Mouse (Mus musculus): ENCODE measurements around the gene Ccnt1. TPM values are rescaled to one million over a fixed set of nuclear protein-coding genes. Genes with fewer than 3 reads are reported as not detected.

The Ccnt1 gene
- total and polyA plus RNA-seq, 3 experiments: 19.5 to 63.2 (median 44.0) TPM

DNA sequence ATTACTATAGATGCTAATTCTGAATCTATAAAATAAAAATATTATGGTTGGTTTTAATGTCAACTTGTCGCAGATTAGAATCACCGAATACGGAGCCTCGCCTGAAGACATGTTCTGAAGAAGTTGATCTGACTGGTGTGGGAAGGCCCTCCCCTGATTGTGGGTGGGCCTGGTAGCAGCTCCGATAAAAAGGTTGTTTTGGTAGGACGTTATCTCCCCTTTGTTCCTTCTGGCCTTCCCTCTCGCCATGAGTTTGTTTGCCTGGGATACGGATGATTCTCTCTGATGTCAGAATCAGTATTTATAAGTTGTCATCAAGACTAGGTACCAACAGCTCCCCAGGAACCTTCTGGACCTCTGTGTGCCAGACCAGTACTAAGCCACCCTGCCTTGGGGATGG, 58.5 kb downstream of the Ccnt1 start (continued):
- TF ChIP-seq GATA1 (IDR thresholded peaks at IDR 0.05; ENCODE audit: low read depth, low read length) (peak; percentile 85), CTCF (IDR thresholded peaks at IDR 0.05 in 2 of 3, conservative IDR thresholded peaks at IDR 0.05 in 1 of 3; ENCODE audit: control insufficient read depth in 1 of 3, insufficient read depth in 1 of 3, low read depth in 2 of 3, low read length in 3 of 3, poor library complexity in 1 of 3, severe bottlenecking in 1 of 3) (no peak), POLR2AphosphoS2 (IDR thresholded peaks at IDR 0.05; ENCODE audit: low read length) (no peak), TCF12 (IDR thresholded peaks at IDR 0.05; ENCODE audit: low read depth, low read length) (peak; percentile 43; the same call in 1 of the 2 replicates), MAFK (IDR thresholded peaks at IDR 0.05; ENCODE audit: borderline replicate concordance, low read depth, low read length) (no peak; the same call in 1 of the 2 replicates), USF2 (IDR thresholded peaks at IDR 0.05; ENCODE audit: borderline replicate concordance in 1 of 2, insufficient read depth in 1 of 2, low read depth in 1 of 2, low read length in 2 of 2) (no peak), BHLHE40 (IDR thresholded peaks at IDR 0.05; ENCODE audit: borderline replicate concordance, low read depth, low read length) (no peak), POLR2AphosphoS5 (IDR thresholded peaks at IDR 0.05; ENCODE audit: borderline replicate concordance, low read depth, low read length) (no peak), EP300 (IDR thresholded peaks at IDR 0.05; ENCODE audit: low read depth in 1 of 2, low read length in 2 of 2) (peak; percentile 51 to 66; a peak in 3 of 4 replicates), USF1 (IDR thresholded peaks at IDR 0.05; ENCODE audit: low read depth, low read length) (no peak), E2F4 (IDR thresholded peaks at IDR 0.05; ENCODE audit: borderline replicate concordance, low read depth, low read length) (no peak), MXI1 (IDR thresholded peaks at IDR 0.05; ENCODE audit: low read depth, low read length) (no peak; the same call in 1 of the 2 replicates), MAX (IDR thresholded peaks at IDR 0.05; ENCODE audit: low read length) (peak; percentile 18; the same call in 1 of the 2 replicates)

DNA sequence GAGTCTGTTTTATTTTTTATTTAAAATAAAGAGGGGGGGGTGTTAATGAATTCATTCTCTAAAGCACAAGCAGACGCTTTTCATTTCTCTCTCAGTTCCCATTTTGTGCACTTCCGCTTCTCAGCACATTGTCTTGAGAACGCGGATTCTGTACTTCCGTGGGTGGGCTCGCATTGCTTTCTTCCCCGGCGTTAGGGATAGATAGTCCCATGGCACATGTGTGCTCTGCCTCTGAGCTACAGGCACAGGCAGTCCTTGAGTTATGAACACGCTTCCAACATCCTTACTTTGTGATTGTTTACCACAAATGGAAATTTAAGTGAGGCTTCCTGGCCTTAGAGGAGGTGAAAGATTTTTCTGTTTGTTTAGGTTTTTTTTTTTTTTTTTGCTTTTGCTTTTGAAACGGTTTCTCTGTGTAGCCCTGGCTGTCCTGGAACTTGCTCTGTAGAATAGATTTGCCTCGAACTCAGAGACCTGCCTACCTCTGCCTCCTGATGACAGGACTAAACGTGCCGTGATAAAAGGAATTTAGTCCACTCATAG, 59.3 kb downstream of the Ccnt1 start:
- H3K9ac ChIP-seq (ENCODE audit: control insufficient read depth, low read depth, low read length, poor library complexity, severe bottlenecking): peak overlapping the region; percentile 76
- no peaks in the 10 kb centered on the region; the same call in 1 of the 2 replicates for H3K79me2 ChIP-seq (ENCODE audit: control insufficient read depth, insufficient read depth, low read length, poor library complexity)
- H3K27me3 ChIP-seq (ENCODE audit: control insufficient read depth in 1 of 2, insufficient read depth in 2 of 2, low read length in 2 of 2): no peaks in the 10 kb centered on the region
- peaks cover 0 to 19% of the 10 kb centered on the region in 2 experiments; a peak in 2 of 4 replicates for H3K36me3 ChIP-seq (ENCODE audit: control insufficient read depth in 1 of 2, insufficient read depth in 2 of 2, low read length in 2 of 2)
- peaks cover 14 to 35% of the 10 kb centered on the region in 2 experiments for H3K4me1 ChIP-seq (ENCODE audit: control insufficient read depth in 1 of 2, insufficient read depth in 2 of 2, low read length in 2 of 2)
- TF ChIP-seq GATA1 (IDR thresholded peaks at IDR 0.05; ENCODE audit: low read depth, low read length) (peak; percentile 36; the same call in 1 of the 2 replicates), MYC (IDR thresholded peaks at IDR 0.05; ENCODE audit: low read depth, low read length) (peak; percentile 99), ZNF384 (IDR thresholded peaks at IDR 0.05; ENCODE audit: low read depth, low read length) (peak; percentile 84; the same call in 1 of the 2 replicates), MXI1 (IDR thresholded peaks at IDR 0.05; ENCODE audit: low read depth, low read length) (peak; percentile 99), ZMIZ1 (IDR thresholded peaks at IDR 0.05; ENCODE audit: low read depth, low read length) (peak; percentile 88), CHD1 (IDR thresholded peaks at IDR 0.05; ENCODE audit: low read depth, low read length) (peak; percentile 40; the same call in 1 of the 2 replicates), MAFK (IDR thresholded peaks at IDR 0.05; ENCODE audit: borderline replicate concordance, low read depth, low read length) (no peak), POLR2AphosphoS2 (IDR thresholded peaks at IDR 0.05; ENCODE audit: low read length) (peak; percentile 43; the same call in 1 of the 2 replicates), ELF1 (IDR thresholded peaks at IDR 0.05; ENCODE audit: low read depth, low read length) (peak; percentile 90), CHD2 (IDR thresholded peaks at IDR 0.05; ENCODE audit: low read length) (no peak), HCFC1 (IDR thresholded peaks at IDR 0.05; ENCODE audit: low read depth, low read length) (peak; percentile 73), MAX (IDR thresholded peaks at IDR 0.05; ENCODE audit: low read length) (peak; percentile 94), ZC3H11A (IDR thresholded peaks at IDR 0.05; ENCODE audit: low read depth, low read length) (no peak), TBP (IDR thresholded peaks at IDR 0.05; ENCODE audit: low read depth, low read length) (peak; percentile 95), BHLHE40 (IDR thresholded peaks at IDR 0.05; ENCODE audit: borderline replicate concordance, low read depth, low read length) (peak; percentile 56; the same call in 1 of the 2 replicates), TAL1 (IDR thresholded peaks at IDR 0.05; ENCODE audit: low read length) (no peak), CTCF (IDR thresholded peaks at IDR 0.05 in 2 of 3, conservative IDR thresholded peaks at IDR 0.05 in 1 of 3; ENCODE audit: control insufficient read depth in 1 of 3, insufficient read depth in 1 of 3, low read depth in 2 of 3, low read length in 3 of 3, poor library complexity in 1 of 3, severe bottlenecking in 1 of 3) (no peak), EP300 (IDR thresholded peaks at IDR 0.05; ENCODE audit: low read depth in 1 of 2, low read length in 2 of 2) (peak in 1 of 2 experiments; percentile 30; a peak in 2 of 4 replicates), NELFE (IDR thresholded peaks at IDR 0.05; ENCODE audit: low read depth, low read length) (peak; percentile 87), MAZ (IDR thresholded peaks at IDR 0.05; ENCODE audit: low read depth, low read length) (no peak), TCF12 (IDR thresholded peaks at IDR 0.05; ENCODE audit: low read depth, low read length) (peak; percentile 53; the same call in 1 of the 2 replicates), POLR2AphosphoS5 (IDR thresholded peaks at IDR 0.05; ENCODE audit: borderline replicate concordance, low read depth, low read length) (peak; percentile 75; the same call in 1 of the 2 replicates), UBTF (IDR thresholded peaks at IDR 0.05; ENCODE audit: borderline replicate concordance, insufficient read depth, low read depth, low read length) (0 out of 2 replicates have a peak, but pooled peaks have one; percentile 75), POLR2A (IDR thresholded peaks at IDR 0.05; ENCODE audit: control insufficient read depth in 1 of 2, insufficient read depth in 1 of 2, low read depth in 1 of 2, low read length in 2 of 2, poor library complexity in 1 of 2) (peak; percentile 53 to 94), RCOR1 (IDR thresholded peaks at IDR 0.05; ENCODE audit: low read depth, low read length) (peak; percentile 16; the same call in 1 of the 2 replicates), ETS1 (IDR thresholded peaks at IDR 0.05; ENCODE audit: low read depth, low read length) (peak; percentile 60; the same call in 1 of the 2 replicates), SIN3A (IDR thresholded peaks at IDR 0.05; ENCODE audit: low read length) (peak; percentile 90)
- H3K27ac ChIP-seq (ENCODE audit: control insufficient read depth, low read depth, low read length): peak overlapping the region; percentile 90
- no peaks in the 10 kb centered on the region for H3K9me3 ChIP-seq (replicated peaks; ENCODE audit: insufficient read depth, low read length)
- peak; percentile 96 for DNase-seq (ENCODE audit: low read depth, low spot score)
- peak overlapping the region; percentile 72 to 73 for H3K4me3 ChIP-seq (ENCODE audit: control insufficient read depth in 1 of 2, insufficient read depth in 1 of 2, low read depth in 2 of 2, low read length in 2 of 2)
